Mouse (Mus musculus): ENCODE data around the gene Gsta2.
"Not testable (repeated sequence)": the region's sequence is repeated elsewhere in the genome, so short reads cannot be mapped to it uniquely, and the experiment has no call there.

DNA sequence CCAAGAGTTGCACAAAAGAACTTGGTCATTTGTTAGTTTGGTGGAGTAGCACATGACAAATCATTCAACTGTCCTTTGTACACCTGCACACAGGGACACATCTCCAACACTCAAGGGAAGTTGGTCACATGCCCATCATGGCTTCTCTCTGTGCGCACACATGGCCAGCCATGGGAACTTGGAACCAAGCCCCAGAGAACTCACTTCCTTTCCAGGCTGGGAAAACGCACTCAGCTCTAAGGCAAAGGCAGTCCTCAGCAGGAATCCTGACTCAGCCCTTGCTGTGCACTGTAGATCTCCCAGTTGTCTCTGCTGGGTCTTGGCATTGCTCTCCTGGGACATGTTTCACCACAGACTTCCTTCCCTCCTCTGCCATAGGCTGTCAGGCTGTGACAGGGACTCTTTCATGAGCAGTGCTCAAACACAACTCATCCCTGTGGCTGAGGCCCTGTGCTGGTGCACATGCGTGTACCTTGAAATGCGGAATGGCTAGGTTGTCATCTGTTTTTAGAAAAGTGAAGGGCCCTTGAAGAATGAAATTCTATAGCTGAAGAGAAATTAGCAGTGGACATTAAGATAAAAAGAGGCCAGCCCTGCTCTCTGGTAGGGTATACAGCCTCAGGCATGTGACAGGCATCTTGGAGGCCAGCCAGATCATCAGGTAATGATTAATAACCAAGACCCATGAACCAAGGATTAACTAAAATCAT, 73.4 kb downstream of the Gsta2 start:
- not testable (repeated sequence) for TF ChIP-seq CTCF (IDR thresholded peaks at IDR 0.05; ENCODE audit: control insufficient read depth, insufficient read depth, low read length); POLR2A (IDR thresholded peaks at IDR 0.05; ENCODE audit: borderline replicate concordance, control insufficient read depth, low read depth, low read length)
